Mouse (Mus musculus) lung, postnatal 0 days (tissue): ENCODE measurements around the gene Prkag1. TPM values are rescaled to one million over a fixed set of nuclear protein-coding genes. Genes with fewer than 3 reads are reported as not detected.

Experiments
- ATAC-seq: fragments of 200-750 bp; cut with Nextera tagmentation; 2 replicates; pipeline ENCODE4 v1.8.0; 2017; ENCODE audit warnings: moderate library complexity
- DNase-seq: peaks from one replicate; pipeline ENCODE4 v3.0.0-alpha.2; 2016; ENCODE audit warnings: low spot score
- H3K27ac ChIP-seq: fragments of 300-500 bp; sonication (generic); 2 replicates; pipeline ENCODE4 v1.5.1; 2014; ENCODE audit warnings: antibody characterized with exemption, mild to moderate bottlenecking, low read length, mixed read lengths
- H3K27me3 ChIP-seq: fragments of 300-500 bp; sonication (generic); replicated peaks from 2 replicates; pipeline ENCODE4 v1.6.1; 2014; ENCODE audit warnings: low read length, mixed read lengths; ENCODE audit not compliant: insufficient read depth
- H3K36me3 ChIP-seq: fragments of 300-500 bp; sonication (generic); 2 replicates; pipeline ENCODE4 v1.6.1; 2014; ENCODE audit warnings: low read length, mixed read lengths; ENCODE audit not compliant: insufficient read depth
- H3K4me1 ChIP-seq: fragments of 300-500 bp; sonication (generic); 2 replicates; pipeline ENCODE4 v1.6.1; 2014; ENCODE audit warnings: antibody characterized with exemption, low read depth, low read length, mixed read lengths; ENCODE audit not compliant: insufficient read depth
- H3K4me2 ChIP-seq: fragments of 300-500 bp; sonication (generic); replicated peaks from 2 replicates; pipeline ENCODE4 v1.6.1; 2014; ENCODE audit warnings: low read depth, mild to moderate bottlenecking, low read length, moderate library complexity, mixed read lengths
- H3K4me3 ChIP-seq: fragments of 300-500 bp; sonication (generic); 2 replicates; pipeline ENCODE4 v1.5.1; 2014; ENCODE audit warnings: low read depth, low read length
- H3K9ac ChIP-seq: fragments of 300-500 bp; sonication (generic); replicated peaks from 2 replicates; pipeline ENCODE4 v1.6.1; 2014; ENCODE audit warnings: low read depth, mild to moderate bottlenecking
- H3K9me3 ChIP-seq: fragments of 300-500 bp; sonication (generic); 2 replicates; pipeline ENCODE4 v1.6.1; 2016; ENCODE audit warnings: low read length, mixed read lengths
- CTCF ChIP-seq: IDR thresholded peaks from 2 replicates; pipeline ENCODE4 v1.5.1; 2016; ENCODE audit warnings: antibody characterized with exemption, mild to moderate bottlenecking
- EP300 ChIP-seq: IDR thresholded peaks from 2 replicates; pipeline ENCODE4 v1.6.1; 2016; ENCODE audit warnings: antibody characterized with exemption, mild to moderate bottlenecking, control low read depth
- WGBS: fragments of 180-500 bp; shearing (Covaris S2); extraction: QIAGEN DNeasy Blood & Tissue Kit; methylation state at CpG from one replicate; pipeline ENCODE4 v1.1.7; 2014; 5-methylcytosine and 5-hydroxymethylcytosine counted together
- polyA plus RNA-seq: library from polyadenylated mRNA; unstranded; fragments of >200 nt; fragmentation: Nextera tagmentation; extraction: Ambion mirVana; gene quantifications from 2 replicates; pipeline ENCODE4 v1.2.1, GENCODE M21; 2015

The Prkag1 gene
- polyA plus RNA-seq, 1 experiment from 2014 or later, result 76.7 TPM

GRCm38 (mm10) chr15:98788972-98789660 is 42.2 kb downstream of the Prkag1 start:
- Histone ChIP-seq H3K9ac (no peak overlapping the region), H3K4me2 (peak overlapping the region; percentile 33; the same call in 1 of the 2 replicates), H3K4me3 (peak overlapping the region; percentile 10; the same call in 1 of the 2 replicates), H3K36me3 (no peaks in the 10 kb centered on the region), H3K9me3 (no peaks in the 10 kb centered on the region), H3K27me3 (peaks cover 58% of the 10 kb centered on the region), H3K27ac (no peak overlapping the region), H3K4me1 (peaks cover 8% of the 10 kb centered on the region; the same call in 1 of the 2 replicates)
- TF ChIP-seq CTCF (no peak), EP300 (no peak)
- ATAC-seq (peak; percentile 68), DNase-seq (peak; percentile 82)
- WGBS, result 7% methylated on average over 24 of the region's 24 CpGs

GRCm38 (mm10) chr15:98787930-98788329 is 43.4 kb downstream of the Prkag1 start:
- DNase-seq, result peak; percentile 47
- H3K27me3 ChIP-seq, result peaks cover 46% of the 10 kb centered on the region
- 0 out of 2 replicates have a peak, but pooled peaks have one; percentile 22 for ATAC-seq
- peak; percentile 78 for TF ChIP-seq CTCF
- TF ChIP-seq EP300, result no peak
- peaks cover 4% of the 10 kb centered on the region; the same call in 1 of the 2 replicates for H3K4me1 ChIP-seq
- WGBS, result 31% methylated on average over 4 of the region's 4 CpGs
- no peak overlapping the region for H3K9ac ChIP-seq
- no peak overlapping the region for H3K4me3 ChIP-seq
- H3K36me3 ChIP-seq, result no peaks in the 10 kb centered on the region
- H3K9me3 ChIP-seq, result no peaks in the 10 kb centered on the region
- H3K4me2 ChIP-seq, result no peak overlapping the region
- H3K27ac ChIP-seq, result no peak overlapping the region

DNA sequence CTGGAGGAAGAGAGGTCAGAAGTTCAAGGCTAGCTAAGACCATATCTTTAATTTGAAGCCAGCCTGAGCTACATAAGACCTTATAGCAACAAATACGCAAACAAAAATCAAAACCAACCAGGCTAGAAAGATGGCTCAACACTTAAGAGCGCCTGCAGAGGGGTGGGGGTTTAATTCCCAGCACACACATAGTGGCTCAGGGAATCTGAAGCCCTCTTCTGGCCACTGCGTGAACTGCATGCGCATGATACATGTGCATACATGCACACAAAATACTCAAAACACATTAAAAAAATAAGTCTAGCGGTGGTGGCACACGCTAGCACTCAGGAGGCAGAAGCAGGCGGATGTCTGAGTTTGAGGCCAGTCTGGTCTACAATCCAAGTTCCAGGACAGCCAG is 45.6 kb downstream of the Prkag1 start:
- 35% methylated on average over 7 of the region's 7 CpGs for WGBS
- Histone ChIP-seq H3K4me1 (peaks cover under 1% of the 10 kb centered on the region; the same call in 1 of the 2 replicates), H3K27ac (no peak overlapping the region), H3K4me2 (no peak overlapping the region), H3K9me3 (no peaks in the 10 kb centered on the region), H3K4me3 (no peak overlapping the region), H3K36me3 (no peaks in the 10 kb centered on the region), H3K9ac (no peak overlapping the region), H3K27me3 (peaks cover 34% of the 10 kb centered on the region)
- TF ChIP-seq CTCF, result peak; percentile 68
- TF ChIP-seq EP300, result no peak
- DNase-seq (no peak), ATAC-seq (no peak)

GRCm38 (mm10) chr15:98781166-98781565 is 50.2 kb downstream of the Prkag1 start:
- H3K4me1 ChIP-seq, result peaks cover 5% of the 10 kb centered on the region; the same call in 1 of the 2 replicates
- no peak overlapping the region for H3K4me2 ChIP-seq
- H3K4me3 ChIP-seq, result no peak overlapping the region
- H3K36me3 ChIP-seq, result no peaks in the 10 kb centered on the region
- H3K27ac ChIP-seq, result no peak overlapping the region
- H3K9me3 ChIP-seq, result no peaks in the 10 kb centered on the region
- 34% methylated on average over 6 of the region's 6 CpGs for WGBS
- peaks cover 56% of the 10 kb centered on the region for H3K27me3 ChIP-seq
- DNase-seq (no peak), ATAC-seq (no peak)
- H3K9ac ChIP-seq, result no peak overlapping the region
- TF ChIP-seq CTCF, result no peak
- TF ChIP-seq EP300, result no peak

GRCm38 (mm10) chr15:98780573-98780972 is 50.7 kb downstream of the Prkag1 start:
- 13% methylated on average over 13 of the region's 13 CpGs for WGBS
- no peak for DNase-seq

DNA sequence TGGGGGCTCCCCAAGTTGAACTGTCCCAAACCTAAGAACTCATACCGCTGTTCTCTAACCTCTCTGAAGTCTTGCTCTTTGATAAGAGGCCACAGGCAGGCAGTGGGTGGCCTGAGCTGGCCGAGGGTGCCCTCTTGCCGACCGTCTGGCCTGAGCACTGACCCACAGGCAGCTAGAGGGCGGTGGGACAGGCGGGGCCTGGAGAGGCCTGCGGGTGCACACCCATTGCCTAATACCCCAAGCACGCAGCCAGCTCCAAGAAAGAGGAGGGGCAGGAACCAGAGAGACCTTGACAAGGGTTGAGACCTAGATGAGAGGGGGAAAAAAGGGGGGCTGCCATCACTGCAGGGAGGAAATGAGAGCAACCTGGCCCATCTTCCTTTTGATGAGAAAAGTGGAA is 51.2 kb downstream of the Prkag1 start:
- Histone ChIP-seq H3K9me3 (no peaks in the 10 kb centered on the region), H3K36me3 (no peaks in the 10 kb centered on the region), H3K4me1 (peaks cover 5% of the 10 kb centered on the region; the same call in 1 of the 2 replicates), H3K9ac (no peak overlapping the region), H3K4me3 (no peak overlapping the region), H3K27ac (no peak overlapping the region), H3K4me2 (no peak overlapping the region), H3K27me3 (peaks cover 67% of the 10 kb centered on the region)
- ATAC-seq, result peak; percentile 55
- TF ChIP-seq CTCF (peak; percentile 28), EP300 (no peak)
- DNase-seq, result peak; percentile 40
- 4% methylated on average over 8 of the region's 8 CpGs for whole genome bisulfite sequencing

More at GRCm38 (mm10) chr15:98780573-98780972, 50.7 kb downstream of the Prkag1 start:
- no peak overlapping the region for H3K9ac ChIP-seq
- ATAC-seq, result peak; percentile 13; the same call in 1 of the 2 replicates
- H3K4me3 ChIP-seq, result no peak overlapping the region
- H3K4me2 ChIP-seq, result no peak overlapping the region
- no peaks in the 10 kb centered on the region for H3K9me3 ChIP-seq
- peaks cover 62% of the 10 kb centered on the region for H3K27me3 ChIP-seq
- no peaks in the 10 kb centered on the region for H3K36me3 ChIP-seq
- H3K4me1 ChIP-seq, result peaks cover 5% of the 10 kb centered on the region; the same call in 1 of the 2 replicates
- no peak overlapping the region for H3K27ac ChIP-seq
- TF ChIP-seq EP300 (no peak), CTCF (peak; percentile 45)
